Mouse (Mus musculus): ENCODE measurements around the gene Gpx4.

GRCm38 (mm10) chr10:80022806-80023205 is 24.2 kb upstream of the Gpx4 start:
- TF ChIP-seq POLR2A (IDR thresholded peaks at IDR 0.05; ENCODE audit: borderline replicate concordance, insufficient read depth, low read length) (no peak), CTCF (IDR thresholded peaks at IDR 0.05; ENCODE audit: borderline replicate concordance, insufficient read depth, low read depth, low read length) (no peak)

Measured in cerebellum, adult 2 months (tissue).